Mouse (Mus musculus) small intestine, adult 2 months (tissue): ENCODE results near the gene Ifnar2.

Experiments
- CTCF ChIP-seq: fragments of 200-500 bp; IDR thresholded peaks from 2 replicates; pipeline ENCODE4 v1.5.1; 2012; ENCODE audit warnings: low read depth, mild to moderate bottlenecking, control low read depth, inconsistent platforms, low read length, moderate library complexity, mixed read lengths; ENCODE audit not compliant: insufficient replicate concordance, insufficient read length; ENCODE audit errors: extremely low read depth
- POLR2A ChIP-seq: fragments of 200-500 bp; IDR thresholded peaks from 2 replicates; pipeline ENCODE4 v1.6.1; 2012; ENCODE audit warnings: low read depth, mild to moderate bottlenecking, control low read depth, inconsistent platforms, low read length, moderate library complexity

DNA sequence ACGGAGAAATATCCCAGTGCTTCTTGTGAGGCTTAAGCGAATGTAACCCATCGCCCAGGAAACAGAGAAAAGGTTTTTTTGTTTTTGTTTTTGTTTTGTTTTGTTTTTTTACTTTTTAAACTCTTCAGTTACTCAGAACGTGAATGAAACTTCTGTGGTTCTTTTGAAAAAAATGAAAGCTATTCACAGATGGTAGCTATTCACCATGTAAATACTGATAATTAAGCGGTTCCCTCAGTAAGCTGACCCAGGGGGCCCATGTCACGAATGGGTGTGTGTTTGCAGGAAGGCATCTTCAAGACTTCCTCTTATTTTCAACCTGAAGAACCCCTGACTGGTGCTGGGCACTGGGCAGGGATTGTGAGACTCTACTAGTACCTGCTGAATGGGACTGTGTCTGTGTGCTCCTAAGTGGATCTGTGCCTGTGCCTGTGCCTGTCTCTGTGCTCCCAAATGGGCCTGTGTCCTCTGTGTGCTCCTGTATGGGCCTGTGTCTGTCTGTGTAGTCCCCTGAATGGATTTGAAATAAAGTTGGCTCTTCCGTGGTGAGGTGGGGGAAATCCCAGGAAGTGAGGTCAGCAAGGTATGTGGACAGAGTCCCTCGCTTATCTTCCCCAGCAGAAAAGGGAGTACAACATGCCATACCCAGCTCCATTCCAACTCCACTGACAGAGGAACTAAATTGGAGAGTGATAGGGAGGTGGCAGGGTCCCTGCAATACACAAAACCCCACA, 74.4 kb downstream of the Ifnar2 start:
- TF ChIP-seq CTCF (no peak), POLR2A (no peak)
